Mouse (Mus musculus): ENCODE measurements around the gene Gm20431. TPM values are rescaled to one million over a fixed set of nuclear protein-coding genes. Genes with fewer than 3 reads are reported as not detected.

The Gm20431 gene
- polyA plus RNA-seq, 1 experiment from 2014 or later: 4.9 TPM

DNA sequence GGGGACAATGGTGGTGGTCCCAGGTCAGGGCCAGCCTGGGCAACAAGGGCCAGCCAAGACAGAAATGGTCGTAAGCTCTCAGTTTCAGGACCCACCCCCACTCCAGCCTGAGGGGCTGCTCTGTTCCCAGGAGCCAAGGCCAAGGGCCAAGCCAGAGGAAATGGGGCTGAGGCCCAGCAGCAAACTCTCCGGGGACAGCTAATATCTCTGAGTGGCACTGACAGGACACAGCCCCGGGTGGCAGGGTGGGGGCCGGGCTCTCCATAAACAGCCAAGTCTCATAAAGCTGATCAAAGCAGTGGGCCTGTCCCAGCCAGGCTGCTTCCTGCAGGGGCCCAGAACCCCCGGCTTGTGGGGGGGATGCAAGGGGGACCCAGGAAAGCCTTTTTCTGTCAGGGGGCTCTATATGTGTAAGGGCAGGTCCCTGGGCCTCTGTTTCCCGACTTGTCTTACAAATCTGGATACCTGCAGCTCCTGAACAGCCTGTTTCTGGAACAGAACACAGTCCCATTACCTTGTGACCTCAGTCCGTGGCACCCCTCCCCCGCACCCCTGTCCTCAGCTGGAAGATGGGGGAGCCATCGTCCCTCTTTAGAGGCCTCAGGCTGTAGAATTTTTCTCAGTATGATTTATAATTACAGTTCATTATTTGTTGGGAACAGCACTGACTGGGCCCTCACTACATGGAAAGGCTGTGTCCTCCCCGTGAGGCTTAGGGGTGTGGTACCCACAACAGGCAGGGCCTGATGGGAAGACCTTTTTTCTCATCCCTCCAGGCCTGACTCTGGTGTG, 77.9 kb downstream of the Gm20431 start:
- H3K9me3 ChIP-seq (ENCODE audit: control insufficient read depth, low read length): no peaks in the 10 kb centered on the region
- no peak overlapping the region for H3K4me2 ChIP-seq (ENCODE audit: low read depth, severe bottlenecking)
- peak; percentile 75 for DNase-seq (ENCODE audit: low spot score)
- peak overlapping the region; percentile 19; the same call in 1 of the 2 replicates for H3K9ac ChIP-seq (ENCODE audit: low read length)
- H3K27ac ChIP-seq (replicated peaks; ENCODE audit: low read depth, low read length): peak overlapping the region; percentile 79
- no peak overlapping the region for H3K4me3 ChIP-seq (ENCODE audit: low read depth, low read length)
- H3K36me3 ChIP-seq (ENCODE audit: control insufficient read depth, insufficient read depth, low read length): no peaks in the 10 kb centered on the region
- peaks cover 37% of the 10 kb centered on the region for H3K4me1 ChIP-seq (ENCODE audit: control insufficient read depth, insufficient read depth, low read length)
- WGBS: 5% methylated on average over 10 of the region's 10 CpGs
- no peaks in the 10 kb centered on the region for H3K27me3 ChIP-seq (ENCODE audit: control insufficient read depth, insufficient read depth, low read length)
- ATAC-seq (ENCODE audit: insufficient number of reproducible peaks, low FRiP score, low TSS enrichment, low read depth): 0 out of 2 replicates have a peak, but pooled peaks have one; percentile 18

DNA sequence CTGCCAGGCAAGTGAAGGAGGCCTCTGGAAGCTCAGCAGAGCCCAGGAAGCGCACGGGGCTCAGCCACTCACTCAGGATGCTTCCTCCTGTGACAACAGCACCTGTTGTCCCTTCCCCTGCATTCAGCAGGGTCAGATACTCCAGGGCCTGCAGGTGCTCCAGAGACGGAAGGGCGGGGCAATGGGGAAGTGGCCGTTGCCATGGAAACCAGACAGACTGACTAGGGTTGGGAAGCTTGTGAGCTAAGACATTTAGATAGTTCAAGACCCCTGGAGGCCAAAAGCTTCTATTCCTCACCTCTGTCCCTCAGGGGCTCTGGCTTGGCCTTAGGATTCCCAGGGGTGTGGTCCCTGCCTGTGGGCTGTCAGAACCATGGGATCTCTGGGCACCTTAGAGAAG, 82.8 kb downstream of the Gm20431 start:
- Histone ChIP-seq H3K36me3 (ENCODE audit: control insufficient read depth, insufficient read depth, low read length) (no peaks in the 10 kb centered on the region), H3K4me3 (ENCODE audit: low read depth, low read length) (no peak overlapping the region), H3K27ac (replicated peaks; ENCODE audit: low read depth, low read length) (no peak overlapping the region), H3K9ac (ENCODE audit: low read length) (no peak overlapping the region), H3K4me1 (ENCODE audit: control insufficient read depth, insufficient read depth, low read length) (peaks cover 17% of the 10 kb centered on the region), H3K27me3 (ENCODE audit: control insufficient read depth, insufficient read depth, low read length) (no peaks in the 10 kb centered on the region), H3K9me3 (ENCODE audit: control insufficient read depth, low read length) (no peaks in the 10 kb centered on the region), H3K4me2 (ENCODE audit: low read depth, severe bottlenecking) (no peak overlapping the region)
- ATAC-seq (ENCODE audit: insufficient number of reproducible peaks, low FRiP score, low TSS enrichment, low read depth) (no peak), DNase-seq (ENCODE audit: low spot score) (no peak)
- 45% methylated on average over 5 of the region's 5 CpGs for WGBS

DNA sequence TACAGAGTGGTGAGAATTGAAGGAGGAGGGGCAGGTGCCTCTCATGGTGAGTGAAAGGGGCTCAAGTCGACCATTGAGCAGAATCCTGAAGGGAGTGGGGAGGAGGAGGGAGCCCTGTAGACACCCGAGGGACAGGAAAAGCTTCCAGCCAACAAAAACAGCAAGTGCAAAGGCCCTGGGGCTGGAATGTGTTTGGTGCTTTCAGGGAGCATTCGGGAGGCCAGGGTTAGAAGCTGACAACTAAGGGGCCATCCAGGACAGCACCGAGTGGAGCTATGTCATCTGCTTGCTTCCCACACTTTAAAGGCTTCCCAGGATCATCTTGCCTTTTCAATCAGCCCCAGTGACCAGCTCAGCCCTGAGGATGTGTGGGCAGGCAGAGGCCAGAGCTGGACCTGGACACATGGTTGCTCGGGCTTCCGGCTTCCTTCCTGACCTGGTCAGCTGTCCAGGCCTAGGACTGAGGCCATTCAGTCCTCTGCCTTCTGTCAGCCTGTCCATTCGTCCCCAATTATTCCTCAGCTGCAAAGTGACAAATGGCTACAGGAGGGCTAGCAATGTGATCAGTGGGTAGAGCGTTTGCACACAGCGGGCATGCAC, 84.0 kb downstream of the Gm20431 start:
- Histone ChIP-seq H3K27me3 (ENCODE audit: control insufficient read depth, insufficient read depth, low read length) (no peaks in the 10 kb centered on the region), H3K9me3 (ENCODE audit: control insufficient read depth, low read length) (no peaks in the 10 kb centered on the region), H3K36me3 (ENCODE audit: control insufficient read depth, insufficient read depth, low read length) (no peaks in the 10 kb centered on the region), H3K4me2 (ENCODE audit: low read depth, severe bottlenecking) (no peak overlapping the region), H3K4me3 (ENCODE audit: low read depth, low read length) (no peak overlapping the region), H3K27ac (replicated peaks; ENCODE audit: low read depth, low read length) (no peak overlapping the region; the same call in 1 of the 2 replicates), H3K9ac (ENCODE audit: low read length) (no peak overlapping the region), H3K4me1 (ENCODE audit: control insufficient read depth, insufficient read depth, low read length) (peaks cover 8% of the 10 kb centered on the region; the same call in 1 of the 2 replicates)
- WGBS: 58% methylated on average over 9 of the region's 9 CpGs
- DNase-seq (ENCODE audit: low spot score): no peak
- no peak for ATAC-seq (ENCODE audit: insufficient number of reproducible peaks, low FRiP score, low TSS enrichment, low read depth)

DNA sequence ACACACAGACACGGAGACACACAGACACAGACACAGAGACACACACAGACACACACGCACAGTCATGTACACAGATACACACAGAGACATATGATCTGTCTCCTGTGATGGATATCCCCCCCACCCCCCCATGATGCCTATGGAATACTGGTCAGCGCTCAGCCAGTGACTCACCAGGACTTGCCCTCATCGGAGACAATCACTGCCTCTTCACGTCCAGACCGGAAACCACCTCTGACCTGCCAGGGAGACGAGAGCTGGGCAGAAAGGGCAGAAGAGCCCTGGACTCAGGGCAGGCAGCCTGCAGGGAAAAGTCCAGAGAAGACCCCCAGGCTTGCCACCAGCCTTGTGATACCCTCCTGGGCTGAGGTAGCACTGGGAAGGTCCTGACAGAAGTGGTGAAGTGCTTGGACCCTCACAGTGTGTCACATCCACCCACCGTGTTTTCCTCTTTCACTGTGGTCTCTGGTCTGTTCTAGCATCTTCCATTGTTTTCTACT, 85.1 kb downstream of the Gm20431 start:
- H3K9me3 ChIP-seq (ENCODE audit: control insufficient read depth, low read length): no peaks in the 10 kb centered on the region
- DNase-seq (ENCODE audit: low spot score): no peak
- 87% methylated on average over 8 of the region's 8 CpGs for WGBS
- H3K4me2 ChIP-seq (ENCODE audit: low read depth, severe bottlenecking): no peak overlapping the region
- no peaks in the 10 kb centered on the region for H3K27me3 ChIP-seq (ENCODE audit: control insufficient read depth, insufficient read depth, low read length)
- H3K4me1 ChIP-seq (ENCODE audit: control insufficient read depth, insufficient read depth, low read length): peaks cover 11% of the 10 kb centered on the region; the same call in 1 of the 2 replicates
- no peaks in the 10 kb centered on the region for H3K36me3 ChIP-seq (ENCODE audit: control insufficient read depth, insufficient read depth, low read length)
- ATAC-seq (ENCODE audit: insufficient number of reproducible peaks, low FRiP score, low TSS enrichment, low read depth): no peak
- no peak overlapping the region for H3K9ac ChIP-seq (ENCODE audit: low read length)
- H3K27ac ChIP-seq (replicated peaks; ENCODE audit: low read depth, low read length): no peak overlapping the region
- no peak overlapping the region for H3K4me3 ChIP-seq (ENCODE audit: low read depth, low read length)

DNA sequence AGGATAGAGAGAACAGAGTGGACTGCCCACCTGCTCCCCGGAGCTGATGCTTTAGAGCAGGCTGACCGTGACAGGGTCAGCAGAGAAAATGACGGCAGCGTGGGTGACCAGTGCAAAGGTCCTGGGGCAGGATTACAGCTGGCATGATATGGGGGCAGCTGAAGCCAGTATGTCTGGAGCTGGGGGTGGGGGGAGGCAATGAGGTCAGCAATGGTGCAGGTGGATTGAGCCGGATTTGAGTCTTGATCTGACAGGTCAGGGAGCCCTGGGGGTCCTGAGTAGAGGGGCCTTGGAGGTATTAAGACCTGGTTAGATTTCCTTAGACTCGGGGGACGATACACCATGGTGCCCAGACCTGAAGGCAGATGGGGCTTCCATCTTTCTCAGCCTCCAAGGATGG, 85.7 kb downstream of the Gm20431 start:
- WGBS: 85% methylated on average over 7 of the region's 7 CpGs
- no peaks in the 10 kb centered on the region for H3K9me3 ChIP-seq (ENCODE audit: control insufficient read depth, low read length)
- H3K4me3 ChIP-seq (ENCODE audit: low read depth, low read length): no peak overlapping the region
- no peaks in the 10 kb centered on the region for H3K27me3 ChIP-seq (ENCODE audit: control insufficient read depth, insufficient read depth, low read length)
- H3K9ac ChIP-seq (ENCODE audit: low read length): no peak overlapping the region
- DNase-seq (ENCODE audit: low spot score) (no peak), ATAC-seq (ENCODE audit: insufficient number of reproducible peaks, low FRiP score, low TSS enrichment, low read depth) (no peak)
- H3K4me2 ChIP-seq (ENCODE audit: low read depth, severe bottlenecking): no peak overlapping the region
- H3K27ac ChIP-seq (replicated peaks; ENCODE audit: low read depth, low read length): no peak overlapping the region
- peaks cover 11% of the 10 kb centered on the region; the same call in 1 of the 2 replicates for H3K4me1 ChIP-seq (ENCODE audit: control insufficient read depth, insufficient read depth, low read length)
- no peaks in the 10 kb centered on the region for H3K36me3 ChIP-seq (ENCODE audit: control insufficient read depth, insufficient read depth, low read length)

DNA sequence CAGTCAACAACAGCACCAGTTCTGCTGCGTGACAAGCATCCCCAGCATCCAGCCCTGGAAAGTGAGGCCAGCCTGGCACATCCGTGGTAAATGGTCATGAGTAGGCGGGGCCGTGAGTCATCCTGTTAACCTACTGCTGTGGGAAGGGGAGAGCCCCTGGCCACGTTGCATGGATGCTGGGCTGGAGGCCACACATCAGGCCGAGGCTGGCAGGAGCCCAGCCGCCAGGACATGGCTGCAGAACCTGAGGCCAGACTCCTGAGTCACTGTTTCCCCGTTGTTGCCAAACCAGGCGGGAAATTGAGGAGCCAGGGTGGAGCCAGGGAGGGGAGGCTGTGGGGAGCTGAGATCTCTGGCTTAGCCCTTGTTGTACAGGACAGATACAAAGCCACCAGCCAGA, 86.5 kb downstream of the Gm20431 start:
- ATAC-seq (ENCODE audit: insufficient number of reproducible peaks, low FRiP score, low TSS enrichment, low read depth) (no peak), DNase-seq (ENCODE audit: low spot score) (no peak)
- Histone ChIP-seq H3K4me2 (ENCODE audit: low read depth, severe bottlenecking) (no peak overlapping the region), H3K4me3 (ENCODE audit: low read depth, low read length) (no peak overlapping the region), H3K9ac (ENCODE audit: low read length) (no peak overlapping the region), H3K36me3 (ENCODE audit: control insufficient read depth, insufficient read depth, low read length) (no peaks in the 10 kb centered on the region), H3K9me3 (ENCODE audit: control insufficient read depth, low read length) (no peaks in the 10 kb centered on the region), H3K27ac (replicated peaks; ENCODE audit: low read depth, low read length) (no peak overlapping the region), H3K27me3 (ENCODE audit: control insufficient read depth, insufficient read depth, low read length) (no peaks in the 10 kb centered on the region), H3K4me1 (ENCODE audit: control insufficient read depth, insufficient read depth, low read length) (peaks cover 11% of the 10 kb centered on the region; the same call in 1 of the 2 replicates)
- WGBS: 70% methylated on average over 9 of the region's 9 CpGs

DNA sequence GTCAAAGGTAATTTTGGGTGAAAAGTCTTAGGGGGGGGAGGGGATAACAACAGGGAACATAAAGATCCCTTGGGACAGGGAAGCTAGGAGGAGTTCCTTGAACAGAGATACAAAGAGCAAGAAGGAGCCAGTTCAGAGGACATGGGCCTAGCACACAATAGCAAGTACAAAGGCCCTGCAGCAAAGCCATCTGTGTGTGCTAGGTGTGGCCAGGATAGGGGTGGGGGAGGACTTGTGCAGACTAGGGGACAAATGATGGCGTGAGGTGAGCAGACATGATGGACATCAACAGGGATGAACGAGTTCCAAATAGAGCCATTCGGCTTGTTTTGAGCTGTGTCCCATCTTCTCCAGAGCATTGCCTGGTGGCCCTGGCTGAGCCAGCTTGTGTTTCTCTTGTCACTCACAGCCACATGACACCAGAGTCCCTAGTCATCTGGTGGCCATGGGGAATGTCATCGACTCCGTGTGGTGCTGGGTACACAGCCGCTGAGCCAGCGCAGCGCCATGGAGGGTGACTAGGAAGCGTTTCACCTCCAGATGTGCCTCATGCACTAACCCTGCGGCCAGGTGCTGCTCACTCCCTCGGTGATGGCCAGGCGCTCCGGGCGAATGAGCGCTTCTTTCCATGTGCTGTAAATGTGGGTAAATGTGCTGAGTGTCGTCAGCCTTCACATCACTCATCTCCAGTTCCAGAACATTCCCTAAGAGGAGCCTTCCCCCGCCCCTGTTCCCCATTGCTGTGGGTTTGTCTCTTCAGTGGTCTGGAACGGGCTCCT, 89.7 kb downstream of the Gm20431 start:
- no peaks in the 10 kb centered on the region for H3K27me3 ChIP-seq (ENCODE audit: control insufficient read depth, insufficient read depth, low read length)
- H3K4me1 ChIP-seq (ENCODE audit: control insufficient read depth, insufficient read depth, low read length): peaks cover 11% of the 10 kb centered on the region
- H3K36me3 ChIP-seq (ENCODE audit: control insufficient read depth, insufficient read depth, low read length): no peaks in the 10 kb centered on the region
- no peak overlapping the region for H3K4me3 ChIP-seq (ENCODE audit: low read depth, low read length)
- no peaks in the 10 kb centered on the region for H3K9me3 ChIP-seq (ENCODE audit: control insufficient read depth, low read length)
- no peak overlapping the region for H3K9ac ChIP-seq (ENCODE audit: low read length)
- H3K27ac ChIP-seq (replicated peaks; ENCODE audit: low read depth, low read length): 0 out of 2 replicates have a peak overlapping the region, but pooled peaks have one; percentile 10
- DNase-seq (ENCODE audit: low spot score) (no peak), ATAC-seq (ENCODE audit: insufficient number of reproducible peaks, low FRiP score, low TSS enrichment, low read depth) (no peak)
- H3K4me2 ChIP-seq (ENCODE audit: low read depth, severe bottlenecking): no peak overlapping the region
- WGBS: 83% methylated on average over 18 of the region's 18 CpGs

DNA sequence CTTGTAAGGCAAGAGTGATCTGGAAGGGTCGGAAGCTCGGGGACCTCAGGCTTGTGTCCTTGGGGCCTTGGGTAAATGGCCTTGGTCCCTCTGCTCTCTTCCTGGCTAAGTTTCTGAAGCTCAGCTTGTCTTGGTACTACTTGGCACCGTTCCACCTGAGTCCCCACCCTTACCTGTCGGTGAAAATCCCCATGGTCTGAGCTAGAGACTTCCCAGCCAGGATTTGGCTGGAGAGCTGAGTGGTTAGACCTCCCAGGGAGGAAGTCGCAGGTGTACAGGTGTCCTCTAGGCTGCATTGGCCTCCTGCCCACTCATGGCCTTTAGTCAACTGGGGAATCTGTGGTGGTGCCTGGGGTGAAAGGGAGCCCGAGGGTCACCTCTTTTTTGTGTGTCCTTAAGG, 90.5 kb downstream of the Gm20431 start:
- H3K27ac ChIP-seq (replicated peaks; ENCODE audit: low read depth, low read length): no peak overlapping the region
- H3K4me1 ChIP-seq (ENCODE audit: control insufficient read depth, insufficient read depth, low read length): peaks cover 13% of the 10 kb centered on the region
- no peak overlapping the region for H3K4me2 ChIP-seq (ENCODE audit: low read depth, severe bottlenecking)
- no peak for ATAC-seq (ENCODE audit: insufficient number of reproducible peaks, low FRiP score, low TSS enrichment, low read depth)
- H3K36me3 ChIP-seq (ENCODE audit: control insufficient read depth, insufficient read depth, low read length): no peaks in the 10 kb centered on the region
- no peaks in the 10 kb centered on the region for H3K27me3 ChIP-seq (ENCODE audit: control insufficient read depth, insufficient read depth, low read length)
- DNase-seq (ENCODE audit: low spot score): no peak
- no peak overlapping the region for H3K4me3 ChIP-seq (ENCODE audit: low read depth, low read length)
- H3K9ac ChIP-seq (ENCODE audit: low read length): no peak overlapping the region
- no peaks in the 10 kb centered on the region for H3K9me3 ChIP-seq (ENCODE audit: control insufficient read depth, low read length)
- WGBS: 89% methylated on average over 6 of the region's 6 CpGs

Data from limb, embryonic 11.5 days (tissue).